Mouse (Mus musculus) heart, embryonic 11.5 days (tissue): Measurements from ENCODE around the gene Prpf6. TPM values are rescaled to one million over a fixed set of nuclear protein-coding genes. Genes with fewer than 3 reads are reported as not detected.

Experiments used
- ATAC-seq: fragments of 200-750 bp; cut with Nextera tagmentation; replicated peaks from 2 replicates; pipeline ENCODE4 v1.8.0; 2017; ENCODE audit warnings: moderate library complexity; ENCODE audit not compliant: insufficient number of reproducible peaks, low FRiP score, low TSS enrichment
- H3K27ac ChIP-seq: fragments of 300-500 bp; sonication (generic); 2 replicates; pipeline ENCODE4 v1.5.1; 2014; ENCODE audit warnings: mild to moderate bottlenecking, low read depth, low read length
- H3K27me3 ChIP-seq: fragments of 300-500 bp; sonication (generic); 2 replicates; pipeline ENCODE4 v1.6.1; 2014; ENCODE audit warnings: mild to moderate bottlenecking, low read length, mixed read lengths; ENCODE audit not compliant: control insufficient read depth, insufficient read depth
- H3K36me3 ChIP-seq: fragments of 300-500 bp; sonication (generic); 2 replicates; pipeline ENCODE4 v1.6.1; 2014; ENCODE audit warnings: mild to moderate bottlenecking, low read length, moderate library complexity, mixed read lengths; ENCODE audit not compliant: control insufficient read depth, insufficient read depth
- H3K4me1 ChIP-seq: fragments of 300-500 bp; sonication (generic); 2 replicates; pipeline ENCODE4 v1.6.1; 2014; ENCODE audit warnings: low read length; ENCODE audit not compliant: control insufficient read depth, insufficient read depth
- H3K4me2 ChIP-seq: fragments of 300-500 bp; sonication (generic); 2 replicates; pipeline ENCODE4 v1.6.1; 2014; ENCODE audit warnings: mild to moderate bottlenecking, moderate library complexity
- H3K4me3 ChIP-seq: fragments of 300-500 bp; sonication (generic); 2 replicates; pipeline ENCODE4 v1.5.1; 2014; ENCODE audit warnings: low read depth, low read length
- H3K9ac ChIP-seq: fragments of 300-500 bp; sonication (generic); 2 replicates; pipeline ENCODE4 v1.6.1; 2014; ENCODE audit warnings: mild to moderate bottlenecking, low read depth, low read length, moderate library complexity
- H3K9me3 ChIP-seq: fragments of 300-500 bp; sonication (generic); replicated peaks from 2 replicates; pipeline ENCODE4 v1.6.1; 2016; ENCODE audit warnings: low read length; ENCODE audit not compliant: control insufficient read depth
- WGBS: fragments of 180-500 bp; shearing (Covaris S2); extraction: QIAGEN DNeasy Blood & Tissue Kit; methylation state at CpG from one replicate; pipeline ENCODE4 v1.1.7; 2014; ENCODE audit not compliant: insufficient replicate concordance; 5-methylcytosine and 5-hydroxymethylcytosine counted together
- microRNA-seq: library from miRNA; unstranded; fragments of <30 nt; microRNA quantifications from one replicate; pipeline ENCODE4, GENCODE M21; 2016; ENCODE audit warnings: borderline number of aligned reads
- polyA plus RNA-seq: library from polyadenylated mRNA; unstranded; fragments of >200 nt; fragmentation: Nextera tagmentation; extraction: Ambion mirVana; gene quantifications from 2 replicates; pipeline ENCODE4 v1.2.1, GENCODE M21; 2014

Prpf6 gene
- polyA plus RNA-seq, 1 experiment from 2014 or later, result 45.5 TPM

- H3K4me1 ChIP-seq, result peaks cover under 1% of the 10 kb centered on the region; the same call in 1 of the 2 replicates
- no peak for ATAC-seq
- no peak within 1 kb of the TSS for H3K4me2 ChIP-seq
- no peak within 1 kb of the TSS for H3K9ac ChIP-seq
- no peaks in the 10 kb centered on the region for H3K9me3 ChIP-seq
- no peak within 1 kb of the TSS for H3K4me3 ChIP-seq
- WGBS, result 56% methylated on average over 5 of the region's 5 CpGs
- H3K27me3 ChIP-seq, result peaks cover 7% of the 10 kb centered on the region; the same call in 1 of the 2 replicates
- H3K27ac ChIP-seq, result no peak within 1 kb of the TSS
- H3K36me3 ChIP-seq, result no peaks in the 10 kb centered on the region
These were observed 106.6 kb downstream of the Prpf6 start, which contains the start of gene Lkaaear1 for GRCm38 (mm10) chr2:181698241-181698640. TSS of gene Lkaaear1 (minus strand) at chr2:181698442.

Small RNA genes lying within 50 kb of the gene (microRNA-seq; reads per million reads assigned to microRNA genes)
- gene Mir7006, result not detected

Other genes with a start within 250 kb of the Prpf6 start
- gene Zgpat, start 226.9 kb upstream of the Prpf6 start, polyA plus RNA-seq, result 21.7 and 27.3 TPM in 2 replicates
- gene Arfrp1, start 226.5 kb upstream of the Prpf6 start, polyA plus RNA-seq, result 36.3 and 47.5 TPM in 2 replicates
- gene Lime1, start 211.8 kb upstream of the Prpf6 start, polyA plus RNA-seq, result 11.2 and 13.8 TPM in 2 replicates
- 10.3 and 10.5 TPM in 2 replicates for gene Zbtb46, start 132.4 kb upstream of the Prpf6 start, polyA plus RNA-seq
- 0.43 and 0.65 TPM in 2 replicates for gene Abhd16b, start 98.7 kb upstream of the Prpf6 start, polyA plus RNA-seq
- gene Tpd52l2, start 94.7 kb upstream of the Prpf6 start, polyA plus RNA-seq, result 119 and 128 TPM in 2 replicates
- gene Dnajc5, start 71.4 kb upstream of the Prpf6 start, polyA plus RNA-seq, result 69.0 and 76.1 TPM in 2 replicates
- gene Uckl1, start 7.0 kb upstream of the Prpf6 start, polyA plus RNA-seq, result 66.2 and 66.7 TPM in 2 replicates
- 26.3 and 26.5 TPM in 2 replicates for gene Zfp512b, start 935 bp downstream of the Prpf6 start, polyA plus RNA-seq
- 13.7 and 14.6 TPM in 2 replicates for gene Samd10, start 7.3 kb downstream of the Prpf6 start, polyA plus RNA-seq
- gene Gm29797, start 65.2 kb downstream of the Prpf6 start, polyA plus RNA-seq, result not detected in 2 replicates
- gene Sox18, start 79.8 kb downstream of the Prpf6 start, polyA plus RNA-seq, result 18.6 and 22.2 TPM in 2 replicates
- 13.5 and 14.1 TPM in 2 replicates for gene Tcea2, start 88.4 kb downstream of the Prpf6 start, polyA plus RNA-seq
- 57.7 and 61.3 TPM in 2 replicates for gene Rgs19, start 102.1 kb downstream of the Prpf6 start, polyA plus RNA-seq
- not detected in 2 replicates for gene Lkaaear1, start 106.6 kb downstream of the Prpf6 start, polyA plus RNA-seq
- gene Oprl1, start 123.1 kb downstream of the Prpf6 start, polyA plus RNA-seq, result 7.5 and 9.2 TPM in 2 replicates
- gene Myt1, start 171.5 kb downstream of the Prpf6 start, polyA plus RNA-seq, result 0.06 and 0.65 TPM in 2 replicates
- 23.6 and 31.2 TPM in 2 replicates for gene Pcmtd2, start 246.0 kb downstream of the Prpf6 start, polyA plus RNA-seq